Mouse (Mus musculus): ENCODE measurements around the gene Chst15. TPM values are rescaled to one million over a fixed set of nuclear protein-coding genes. Genes with fewer than 3 reads are reported as not detected.

The Chst15 gene
- polyA plus RNA-seq, 1 experiment, result 5.7 TPM

DNA sequence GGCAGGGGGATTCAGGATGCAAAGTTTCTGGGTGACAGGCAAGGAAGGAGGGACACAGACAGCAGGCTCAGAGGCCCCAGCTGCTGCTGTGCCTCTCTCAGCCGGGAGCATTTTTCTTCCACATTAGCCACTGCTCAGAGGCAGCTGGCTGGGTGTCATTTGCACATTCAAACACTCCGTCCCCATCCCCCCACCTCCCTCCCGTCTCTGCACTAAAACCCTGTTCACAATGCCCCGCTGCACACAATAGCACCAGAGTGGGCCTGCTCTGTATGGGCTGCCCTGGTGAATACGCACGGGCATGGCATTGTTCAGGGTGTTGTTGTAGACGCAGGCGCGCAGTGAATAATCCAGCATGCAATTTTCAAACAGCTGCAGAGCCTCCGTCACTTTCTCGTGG lies 69.5 kb downstream of the Chst15 start:
- no peak overlapping the region for H3K27ac ChIP-seq (ENCODE audit: insufficient read depth, low read depth, low read length)
- no peaks in the 10 kb centered on the region for H3K4me1 ChIP-seq (ENCODE audit: control insufficient read depth, insufficient read depth, insufficient read length, low read length)
- no peaks in the 10 kb centered on the region for H3K36me3 ChIP-seq (ENCODE audit: control insufficient read depth, insufficient read depth, low read length)
- 74% methylated on average over 11 of the region's 11 CpGs for WGBS
- no peak overlapping the region for H3K4me3 ChIP-seq (ENCODE audit: low read depth, low read length)
- TF ChIP-seq POLR2A (IDR thresholded peaks at IDR 0.05; ENCODE audit: low read depth, low read length), result no peak
- TF ChIP-seq CTCF (IDR thresholded peaks at IDR 0.05; ENCODE audit: extremely low read depth, insufficient read length, insufficient replicate concordance, low read depth, low read length), result no peak
- H3K27me3 ChIP-seq (ENCODE audit: control insufficient read depth, insufficient read depth, low read length), result no peaks in the 10 kb centered on the region

DNA sequence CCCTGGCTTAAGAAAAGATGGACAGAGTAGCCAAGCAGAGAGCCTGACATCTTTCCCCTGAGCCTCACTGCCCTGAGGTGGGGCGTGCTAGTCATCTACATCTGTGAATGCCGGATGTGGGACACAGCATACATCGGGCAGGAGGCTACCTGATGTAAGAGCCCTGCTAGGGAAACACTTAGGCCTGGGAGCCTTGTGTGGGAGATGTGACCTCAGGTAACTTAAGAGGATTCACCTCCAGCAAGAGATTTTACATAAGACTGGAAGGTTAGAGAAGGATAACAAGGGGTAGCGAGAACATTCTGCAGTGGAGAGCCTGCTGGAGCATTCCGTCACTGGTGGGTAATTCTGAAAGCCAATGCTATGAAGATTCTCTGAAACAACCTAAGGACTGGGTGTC lies 69.9 kb downstream of the Chst15 start:
- Histone ChIP-seq H3K36me3 (ENCODE audit: control insufficient read depth, insufficient read depth, low read length) (no peaks in the 10 kb centered on the region), H3K27ac (ENCODE audit: insufficient read depth, low read depth, low read length) (no peak overlapping the region)
- WGBS, result 90% methylated on average over 5 of the region's 5 CpGs

GRCm38 (mm10) chr7:132245730-132246129 lies 71.3 kb downstream of the Chst15 start:
- no peak overlapping the region for H3K27ac ChIP-seq (ENCODE audit: insufficient read depth, low read depth, low read length)
- H3K27me3 ChIP-seq (ENCODE audit: control insufficient read depth, insufficient read depth, low read length), result no peaks in the 10 kb centered on the region
- H3K4me3 ChIP-seq (ENCODE audit: low read depth, low read length), result no peak overlapping the region
- no peaks in the 10 kb centered on the region for H3K4me1 ChIP-seq (ENCODE audit: control insufficient read depth, insufficient read depth, insufficient read length, low read length)
- WGBS, result 91% methylated on average over 6 of the region's 6 CpGs
- H3K36me3 ChIP-seq (ENCODE audit: control insufficient read depth, insufficient read depth, low read length), result no peaks in the 10 kb centered on the region
- TF ChIP-seq POLR2A (IDR thresholded peaks at IDR 0.05; ENCODE audit: low read depth, low read length) (no peak), CTCF (IDR thresholded peaks at IDR 0.05; ENCODE audit: extremely low read depth, insufficient read length, insufficient replicate concordance, low read depth, low read length) (no peak)

More for the DNA sequence above, 69.9 kb downstream of the Chst15 start:
- no peaks in the 10 kb centered on the region for H3K4me1 ChIP-seq (ENCODE audit: control insufficient read depth, insufficient read depth, insufficient read length, low read length)
- TF ChIP-seq POLR2A (IDR thresholded peaks at IDR 0.05; ENCODE audit: low read depth, low read length), result no peak
- H3K4me3 ChIP-seq (ENCODE audit: low read depth, low read length), result no peak overlapping the region
- no peaks in the 10 kb centered on the region for H3K27me3 ChIP-seq (ENCODE audit: control insufficient read depth, insufficient read depth, low read length)

DNA sequence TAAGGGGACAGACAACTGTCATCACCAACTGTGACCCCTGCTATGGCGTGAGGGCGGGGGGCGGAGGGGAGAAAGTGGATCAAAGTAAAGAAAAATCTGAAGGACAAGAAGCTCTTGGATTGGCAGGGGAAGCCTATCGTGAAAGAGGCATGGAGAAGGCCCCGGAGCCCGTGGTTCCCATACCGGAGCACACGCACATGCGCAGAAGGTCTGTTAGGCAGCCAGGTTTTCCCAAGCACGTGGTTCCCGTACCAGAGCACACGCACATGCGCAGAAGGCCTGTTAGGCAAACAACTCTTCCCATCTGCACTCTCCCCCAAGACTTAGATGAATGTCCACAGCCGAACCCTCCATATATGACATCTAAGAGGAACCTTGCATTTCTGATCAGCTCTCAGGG lies 72.4 kb downstream of the Chst15 start:
- Histone ChIP-seq H3K4me3 (ENCODE audit: low read depth, low read length) (no peak overlapping the region), H3K27ac (ENCODE audit: insufficient read depth, low read depth, low read length) (no peak overlapping the region), H3K27me3 (ENCODE audit: control insufficient read depth, insufficient read depth, low read length) (no peaks in the 10 kb centered on the region), H3K4me1 (ENCODE audit: control insufficient read depth, insufficient read depth, insufficient read length, low read length) (no peaks in the 10 kb centered on the region), H3K36me3 (ENCODE audit: control insufficient read depth, insufficient read depth, low read length) (no peaks in the 10 kb centered on the region)
- TF ChIP-seq POLR2A (IDR thresholded peaks at IDR 0.05; ENCODE audit: low read depth, low read length), result no peak
- no peak for TF ChIP-seq CTCF (IDR thresholded peaks at IDR 0.05; ENCODE audit: extremely low read depth, insufficient read length, insufficient replicate concordance, low read depth, low read length)
- 95% methylated on average over 14 of the region's 14 CpGs for WGBS

DNA sequence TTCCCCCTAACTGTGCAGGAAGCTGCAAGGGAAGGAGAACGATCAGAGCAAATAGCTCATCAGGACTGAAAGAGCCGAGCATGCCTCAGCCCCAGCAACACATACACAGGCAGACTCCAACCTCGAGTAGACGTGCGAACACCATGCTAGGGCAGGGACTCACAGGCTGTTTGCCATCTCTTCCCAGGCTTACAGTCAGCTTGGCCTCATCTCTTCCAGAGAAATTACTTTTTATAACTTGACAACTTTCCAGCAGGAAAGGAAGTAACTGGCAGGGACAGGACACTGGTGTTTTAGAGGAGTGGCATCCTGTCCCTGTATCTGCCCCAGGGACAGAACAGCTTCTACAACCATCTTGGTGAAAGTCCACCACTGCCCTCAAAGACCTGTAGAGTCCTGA lies 73.8 kb downstream of the Chst15 start:
- Histone ChIP-seq H3K4me3 (ENCODE audit: low read depth, low read length) (no peak overlapping the region), H3K27me3 (ENCODE audit: control insufficient read depth, insufficient read depth, low read length) (no peaks in the 10 kb centered on the region), H3K4me1 (ENCODE audit: control insufficient read depth, insufficient read depth, insufficient read length, low read length) (no peaks in the 10 kb centered on the region), H3K36me3 (ENCODE audit: control insufficient read depth, insufficient read depth, low read length) (0 out of 2 replicates have a peak, but pooled peaks cover under 1% of the 10 kb centered on the region), H3K27ac (ENCODE audit: insufficient read depth, low read depth, low read length) (no peak overlapping the region)
- TF ChIP-seq POLR2A (IDR thresholded peaks at IDR 0.05; ENCODE audit: low read depth, low read length) (no peak), CTCF (IDR thresholded peaks at IDR 0.05; ENCODE audit: extremely low read depth, insufficient read length, insufficient replicate concordance, low read depth, low read length) (no peak)
- 53% methylated on average over 5 of the region's 5 CpGs for WGBS

GRCm38 (mm10) chr7:132242617-132243141 lies 74.3 kb downstream of the Chst15 start:
- 0 out of 2 replicates have a peak, but pooled peaks cover 4% of the 10 kb centered on the region for H3K36me3 ChIP-seq (ENCODE audit: control insufficient read depth, insufficient read depth, low read length)
- WGBS, result 51% methylated on average over 4 of the region's 4 CpGs
- H3K27me3 ChIP-seq (ENCODE audit: control insufficient read depth, insufficient read depth, low read length), result no peaks in the 10 kb centered on the region
- no peak overlapping the region for H3K27ac ChIP-seq (ENCODE audit: insufficient read depth, low read depth, low read length)
- no peak overlapping the region for H3K4me3 ChIP-seq (ENCODE audit: low read depth, low read length)
- TF ChIP-seq POLR2A (IDR thresholded peaks at IDR 0.05; ENCODE audit: low read depth, low read length) (no peak), CTCF (IDR thresholded peaks at IDR 0.05; ENCODE audit: extremely low read depth, insufficient read length, insufficient replicate concordance, low read depth, low read length) (no peak)
- no peaks in the 10 kb centered on the region for H3K4me1 ChIP-seq (ENCODE audit: control insufficient read depth, insufficient read depth, insufficient read length, low read length)

DNA sequence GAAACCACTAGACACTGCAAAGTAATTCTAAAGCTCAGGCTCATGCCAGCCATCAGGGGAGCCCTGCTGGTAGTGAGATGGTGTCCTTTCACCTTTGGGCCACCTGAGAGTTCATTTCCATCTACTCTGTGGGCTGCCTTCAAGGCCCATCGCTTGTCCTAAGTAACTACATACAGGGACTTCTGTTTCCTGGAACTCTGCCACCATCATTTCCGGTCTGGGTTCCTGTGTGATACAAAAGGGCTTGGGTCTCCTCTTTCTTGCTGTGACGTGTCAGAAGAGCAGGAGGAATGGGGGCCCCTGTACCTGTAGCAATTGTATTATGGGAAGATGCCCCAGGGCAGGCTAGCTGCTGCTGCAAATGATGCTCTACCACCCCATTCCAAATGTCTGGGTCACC lies 78.1 kb downstream of the Chst15 start:
- WGBS, result 79% methylated on average over 3 of the region's 3 CpGs
- H3K27me3 ChIP-seq (ENCODE audit: control insufficient read depth, insufficient read depth, low read length), result no peaks in the 10 kb centered on the region
- TF ChIP-seq POLR2A (IDR thresholded peaks at IDR 0.05; ENCODE audit: low read depth, low read length), result no peak
- H3K4me1 ChIP-seq (ENCODE audit: control insufficient read depth, insufficient read depth, insufficient read length, low read length), result no peaks in the 10 kb centered on the region
- 0 out of 2 replicates have a peak, but pooled peaks cover 4% of the 10 kb centered on the region for H3K36me3 ChIP-seq (ENCODE audit: control insufficient read depth, insufficient read depth, low read length)
- H3K4me3 ChIP-seq (ENCODE audit: low read depth, low read length), result no peak overlapping the region
- H3K27ac ChIP-seq (ENCODE audit: insufficient read depth, low read depth, low read length), result no peak overlapping the region

All from small intestine, adult 2 months (tissue).